Mouse (Mus musculus) liver, embryonic 12.5 days (tissue): ENCODE data around the gene Pycr2. TPM values are rescaled to one million over a fixed set of nuclear protein-coding genes. Genes with fewer than 3 reads are reported as not detected.
"Not testable (repeated sequence)": the region's sequence is repeated elsewhere in the genome, so short reads cannot be mapped to it uniquely, and the experiment has no call there.

ENCODE experiments used
- ATAC-seq: fragments of 200-750 bp; cut with Nextera tagmentation; 2 replicates; pipeline ENCODE4 v1.8.0; 2017; ENCODE audit warnings: moderate number of reproducible peaks, mild to moderate bottlenecking, moderate library complexity
- H3K27ac ChIP-seq: fragments of 300-500 bp; sonication (generic); 2 replicates; pipeline ENCODE4 v1.5.1; 2016; ENCODE audit warnings: mild to moderate bottlenecking
- H3K27me3 ChIP-seq: fragments of 300-500 bp; sonication (generic); replicated peaks from 2 replicates; pipeline ENCODE4 v1.6.1; 2016; ENCODE audit warnings: mild to moderate bottlenecking, moderate library complexity
- H3K36me3 ChIP-seq: fragments of 300-500 bp; sonication (generic); 2 replicates; pipeline ENCODE4 v1.6.1; 2016; ENCODE audit warnings: mild to moderate bottlenecking, moderate library complexity
- H3K4me1 ChIP-seq: fragments of 300-500 bp; sonication (generic); 2 replicates; pipeline ENCODE4 v1.6.1; 2016
- H3K4me2 ChIP-seq: fragments of 300-500 bp; sonication (generic); 2 replicates; pipeline ENCODE4 v1.6.1; 2016; ENCODE audit warnings: mild to moderate bottlenecking, moderate library complexity
- H3K4me3 ChIP-seq: fragments of 300-500 bp; sonication (generic); 2 replicates; pipeline ENCODE4 v1.5.1; 2016; ENCODE audit warnings: mild to moderate bottlenecking, moderate library complexity
- H3K9ac ChIP-seq: fragments of 300-500 bp; sonication (generic); 2 replicates; pipeline ENCODE4 v1.6.1; 2016; ENCODE audit warnings: mild to moderate bottlenecking, moderate library complexity
- H3K9me3 ChIP-seq: fragments of 300-500 bp; sonication (generic); replicated peaks from 2 replicates; pipeline ENCODE4 v1.6.1; 2016; ENCODE audit warnings: mild to moderate bottlenecking, moderate library complexity
- WGBS: fragments of 180-500 bp; shearing (Covaris S2); methylation state at CpG from one replicate; pipeline ENCODE4 v1.1.7; 2016; ENCODE audit not compliant: insufficient replicate concordance; 5-methylcytosine and 5-hydroxymethylcytosine counted together
- polyA plus RNA-seq: library from polyadenylated mRNA; unstranded; fragments of >200 nt; fragmentation: Nextera tagmentation; extraction: Ambion mirVana; gene quantifications from 2 replicates; pipeline ENCODE4 v1.2.1, GENCODE M21; 2016

The Pycr2 gene
- polyA plus RNA-seq, 1 experiment from 2014 or later: 150 TPM

- Histone ChIP-seq H3K4me3 (no peak overlapping the region), H3K27ac (no peak overlapping the region), H3K4me2 (no peak overlapping the region), H3K9me3 (no peaks in the 10 kb centered on the region), H3K36me3 (no peaks in the 10 kb centered on the region), H3K9ac (no peak overlapping the region), H3K27me3 (peaks cover 41% of the 10 kb centered on the region), H3K4me1 (peaks cover 30% of the 10 kb centered on the region)
- no peak for ATAC-seq
- WGBS: 70% methylated on average over 3 of the region's 3 CpGs
These were observed 27.0 kb downstream of the Pycr2 start for GRCm38 (mm10) chr1:180931106-180931505.

- H3K4me1 ChIP-seq: peaks cover 51% of the 10 kb centered on the region
- no peak overlapping the region for H3K27ac ChIP-seq
- ATAC-seq: no peak
- H3K36me3 ChIP-seq: no peaks in the 10 kb centered on the region
- H3K9me3 ChIP-seq: no peaks in the 10 kb centered on the region
- peaks cover 49% of the 10 kb centered on the region for H3K27me3 ChIP-seq
- 43% methylated on average over 6 of the region's 6 CpGs for WGBS
- H3K4me2 ChIP-seq: no peak overlapping the region
- H3K4me3 ChIP-seq: no peak overlapping the region
- no peak overlapping the region for H3K9ac ChIP-seq
These were observed 29.6 kb downstream of the Pycr2 start for GRCm38 (mm10) chr1:180933659-180934058.

GRCm38 (mm10) chr1:180934467-180935419 is 30.6 kb downstream of the Pycr2 start, which contains the start of gene Lefty1:
Gene Lefty1 (plus strand): TSS chr1:180935022.
- H3K4me2 ChIP-seq: peak within 1 kb of the TSS; percentile 80
- H3K27me3 ChIP-seq: peaks cover 49% of the 10 kb centered on the region
- H3K36me3 ChIP-seq: no peaks in the 10 kb centered on the region
- no peaks in the 10 kb centered on the region for H3K9me3 ChIP-seq
- H3K4me1 ChIP-seq: peaks cover 46% of the 10 kb centered on the region
- ATAC-seq: no peak
- WGBS: 32% methylated on average over 21 of the region's 21 CpGs
- H3K27ac ChIP-seq: no peak within 1 kb of the TSS
- no peak within 1 kb of the TSS for H3K9ac ChIP-seq
- peak within 1 kb of the TSS; percentile 56; the same call in 1 of the 2 replicates for H3K4me3 ChIP-seq

GRCm38 (mm10) chr1:180936610-180937398 is 32.7 kb downstream of the Pycr2 start:
- Histone ChIP-seq H3K27ac (peak overlapping the region; percentile 71), H3K9ac (peak overlapping the region; percentile 70), H3K27me3 (peaks cover 53% of the 10 kb centered on the region), H3K4me1 (peaks cover 63% of the 10 kb centered on the region), H3K4me2 (peak overlapping the region; percentile 80), H3K4me3 (peak overlapping the region; percentile 56)
- WGBS: 2% methylated on average over 41 of the region's 41 CpGs
- peak; percentile 98 for ATAC-seq
- H3K9me3 ChIP-seq, H3K36me3 ChIP-seq: not testable (repeated sequence)

- H3K36me3 ChIP-seq, H3K9me3 ChIP-seq, ATAC-seq: not testable (repeated sequence)
- 65% methylated on average over 13 of the region's 13 CpGs for WGBS
- Histone ChIP-seq H3K27me3 (peaks cover 53% of the 10 kb centered on the region), H3K9ac (peak overlapping the region; percentile 70; the same call in 1 of the 2 replicates), H3K27ac (peak overlapping the region; percentile 71; the same call in 1 of the 2 replicates), H3K4me3 (peak overlapping the region; percentile 56), H3K4me1 (peaks cover 68% of the 10 kb centered on the region), H3K4me2 (peak overlapping the region; percentile 80)
These were observed 33.5 kb downstream of the Pycr2 start for GRCm38 (mm10) chr1:180937631-180938030.

- peaks cover 42% of the 10 kb centered on the region for H3K27me3 ChIP-seq
- not testable (repeated sequence) for H3K9me3 ChIP-seq, H3K4me3 ChIP-seq, H3K27ac ChIP-seq, H3K9ac ChIP-seq, H3K4me2 ChIP-seq, H3K36me3 ChIP-seq, ATAC-seq
- H3K4me1 ChIP-seq: peaks cover 80% of the 10 kb centered on the region
- WGBS: 76% methylated on average over 2 of the region's 2 CpGs
These were observed 34.7 kb downstream of the Pycr2 start for GRCm38 (mm10) chr1:180938781-180939180.

GRCm38 (mm10) chr1:180940776-180941460 is 36.8 kb downstream of the Pycr2 start:
- Histone ChIP-seq H3K27ac (0 out of 2 replicates have a peak overlapping the region, but pooled peaks have one; percentile 32), H3K4me1 (peaks cover 80% of the 10 kb centered on the region), H3K4me3 (peak overlapping the region; percentile 88; the same call in 1 of the 2 replicates), H3K4me2 (peak overlapping the region; percentile 94), H3K9me3 (no peaks in the 10 kb centered on the region), H3K9ac (no peak overlapping the region), H3K27me3 (peaks cover 21% of the 10 kb centered on the region), H3K36me3 (no peaks in the 10 kb centered on the region)
- ATAC-seq: no peak
- WGBS: 63% methylated on average over 7 of the region's 7 CpGs

- Histone ChIP-seq H3K4me1 (peaks cover 80% of the 10 kb centered on the region), H3K4me2 (peak overlapping the region; percentile 94), H3K27me3 (peaks cover 15% of the 10 kb centered on the region; the same call in 1 of the 2 replicates), H3K27ac (peak overlapping the region; percentile 87), H3K36me3 (peaks cover 2% of the 10 kb centered on the region; the same call in 1 of the 2 replicates), H3K9ac (peak overlapping the region; percentile 94), H3K4me3 (peak overlapping the region; percentile 88), H3K9me3 (no peaks in the 10 kb centered on the region)
- 9% methylated on average over 18 of the region's 18 CpGs for WGBS
- ATAC-seq: no peak
These were observed 37.6 kb downstream of the Pycr2 start for GRCm38 (mm10) chr1:180941726-180942125.

- H3K4me2 ChIP-seq: peak within 1 kb of the TSS; percentile 94
- peaks cover 15% of the 10 kb centered on the region; the same call in 1 of the 2 replicates for H3K27me3 ChIP-seq
- peak within 1 kb of the TSS; percentile 94 for H3K9ac ChIP-seq
- peak; percentile 59 for ATAC-seq
- peak within 1 kb of the TSS; percentile 88 for H3K4me3 ChIP-seq
- H3K4me1 ChIP-seq: peaks cover 79% of the 10 kb centered on the region
- under 1% methylated on average over 73 of the region's 73 CpGs for WGBS
- H3K27ac ChIP-seq: peak within 1 kb of the TSS; percentile 87
- peaks cover 9% of the 10 kb centered on the region; the same call in 1 of the 2 replicates for H3K36me3 ChIP-seq
- no peaks in the 10 kb centered on the region for H3K9me3 ChIP-seq
These were observed 38.3 kb downstream of the Pycr2 start, which contains the start of gene Tmem63a for GRCm38 (mm10) chr1:180942166-180943031. Gene Tmem63a (plus strand): TSS chr1:180942344.

- ATAC-seq: no peak
- no peaks in the 10 kb centered on the region for H3K9me3 ChIP-seq
- H3K4me1 ChIP-seq: peaks cover 72% of the 10 kb centered on the region
- H3K27me3 ChIP-seq: peaks cover 10% of the 10 kb centered on the region; the same call in 1 of the 2 replicates
- peak overlapping the region; percentile 87 for H3K27ac ChIP-seq
- WGBS: 52% methylated on average over 11 of the region's 11 CpGs
- H3K4me2 ChIP-seq: peak overlapping the region; percentile 94
- peaks cover 16% of the 10 kb centered on the region for H3K36me3 ChIP-seq
- peak overlapping the region; percentile 88 for H3K4me3 ChIP-seq
- H3K9ac ChIP-seq: peak overlapping the region; percentile 94
These were observed 39.0 kb downstream of the Pycr2 start for GRCm38 (mm10) chr1:180943032-180943644.
